Mouse (Mus musculus): ENCODE results near the gene Dnaja2. TPM values are rescaled to one million over a fixed set of nuclear protein-coding genes. Genes with fewer than 3 reads are reported as not detected.

The Dnaja2 gene
- polyA plus RNA-seq, 1 experiment from 2014 or later = 166 TPM

DNA sequence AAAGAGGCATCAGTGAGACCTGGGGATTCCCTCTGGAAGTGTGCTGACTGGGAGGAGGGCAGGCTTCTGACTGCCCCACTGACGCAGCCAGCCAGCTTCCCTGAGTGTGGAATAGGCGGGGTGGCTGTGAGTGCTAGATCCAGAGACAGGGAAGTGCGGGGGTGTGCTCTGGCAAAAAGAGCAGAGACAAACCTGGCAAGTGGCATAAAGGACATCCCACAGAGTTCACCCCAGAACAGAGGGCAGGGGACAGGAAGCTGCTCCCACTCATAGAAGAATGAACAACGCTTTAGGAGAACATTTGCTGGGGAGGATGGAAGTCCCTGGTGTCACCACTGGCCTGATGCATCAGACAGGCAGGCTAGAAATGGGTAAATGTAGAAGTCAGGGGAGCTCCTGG is 37.8 kb downstream of the Dnaja2 start:
- no peak overlapping the region for H3K27ac ChIP-seq
- no peak for ATAC-seq (replicated peaks; ENCODE audit: low FRiP score)
- H3K4me2 ChIP-seq = no peak overlapping the region
- WGBS = 80% methylated on average over 4 of the region's 4 CpGs
- H3K9me3 ChIP-seq (replicated peaks) = no peaks in the 10 kb centered on the region
- H3K36me3 ChIP-seq = peaks cover 72% of the 10 kb centered on the region
- no peaks in the 10 kb centered on the region for H3K27me3 ChIP-seq
- H3K4me1 ChIP-seq = no peaks in the 10 kb centered on the region
- H3K4me3 ChIP-seq (replicated peaks) = no peak overlapping the region
- no peak overlapping the region for H3K9ac ChIP-seq

- Histone ChIP-seq H3K4me1 (no peaks in the 10 kb centered on the region), H3K9ac (no peak overlapping the region), H3K27me3 (no peaks in the 10 kb centered on the region), H3K36me3 (peaks cover 70% of the 10 kb centered on the region), H3K27ac (no peak overlapping the region), H3K4me3 (replicated peaks) (no peak overlapping the region), H3K9me3 (replicated peaks) (no peaks in the 10 kb centered on the region), H3K4me2 (no peak overlapping the region)
- no peak for ATAC-seq (replicated peaks; ENCODE audit: low FRiP score)
- 70% methylated on average over 7 of the region's 7 CpGs for WGBS
These were observed 39.8 kb downstream of the Dnaja2 start for GRCm38 (mm10) chr8:85515391-85515790.

DNA sequence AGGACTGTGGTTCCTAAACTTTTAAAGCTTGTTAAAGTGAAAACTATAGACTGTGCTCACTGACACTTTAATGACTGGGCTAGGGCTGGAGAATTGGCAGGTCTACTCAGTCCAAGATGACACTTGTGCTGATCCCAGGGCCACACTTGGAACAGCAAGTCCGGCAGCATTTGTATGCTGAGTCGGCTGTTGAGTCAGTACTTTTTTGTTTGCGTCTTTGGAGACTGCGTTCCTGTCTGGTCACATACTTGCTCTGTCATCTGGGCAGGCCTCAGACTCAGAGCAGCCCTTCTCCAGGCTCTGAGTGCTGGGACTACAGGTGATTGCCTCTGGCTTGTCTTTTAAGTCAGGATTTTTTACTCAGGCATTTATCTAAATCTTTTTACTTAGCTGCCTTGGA is 41.9 kb downstream of the Dnaja2 start:
- Histone ChIP-seq H3K27ac (no peak overlapping the region), H3K9ac (no peak overlapping the region), H3K36me3 (peaks cover 70% of the 10 kb centered on the region), H3K4me2 (no peak overlapping the region), H3K27me3 (no peaks in the 10 kb centered on the region), H3K9me3 (replicated peaks) (no peaks in the 10 kb centered on the region), H3K4me1 (no peaks in the 10 kb centered on the region), H3K4me3 (replicated peaks) (no peak overlapping the region)
- ATAC-seq (replicated peaks; ENCODE audit: low FRiP score) = no peak
- 87% methylated on average over 4 of the region's 4 CpGs for WGBS

- no peak overlapping the region for H3K9ac ChIP-seq
- no peak overlapping the region for H3K4me2 ChIP-seq
- H3K9me3 ChIP-seq (replicated peaks) = no peaks in the 10 kb centered on the region
- ATAC-seq (replicated peaks; ENCODE audit: low FRiP score) = no peak
- no peaks in the 10 kb centered on the region for H3K4me1 ChIP-seq
- no peak overlapping the region for H3K27ac ChIP-seq
- H3K27me3 ChIP-seq = no peaks in the 10 kb centered on the region
- no peak overlapping the region for H3K4me3 ChIP-seq (replicated peaks)
- WGBS = 90% methylated on average over 8 of the region's 8 CpGs
- H3K36me3 ChIP-seq = peaks cover 67% of the 10 kb centered on the region
These were observed 42.9 kb downstream of the Dnaja2 start for GRCm38 (mm10) chr8:85512234-85512633.

DNA sequence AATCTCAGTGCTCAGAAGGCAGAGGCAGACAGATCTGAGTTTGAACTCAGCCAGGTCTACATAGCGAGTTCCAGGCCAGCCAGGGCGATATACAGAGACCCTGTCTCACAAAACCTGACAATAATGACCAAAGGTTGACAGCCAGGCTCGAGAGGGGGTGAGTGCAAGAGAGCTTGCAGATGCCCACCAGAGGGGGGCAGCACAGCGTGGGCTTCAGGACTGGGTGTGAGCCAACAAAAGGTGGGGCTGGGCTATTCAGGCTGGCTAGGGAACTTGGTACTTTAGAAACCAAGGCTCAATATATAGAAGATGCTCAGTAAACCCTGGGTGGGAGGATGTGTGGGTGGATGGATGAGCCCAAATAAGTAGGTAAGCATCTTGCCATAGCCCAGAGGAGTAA is 46.5 kb downstream of the Dnaja2 start:
- H3K4me2 ChIP-seq = no peak overlapping the region
- no peaks in the 10 kb centered on the region for H3K4me1 ChIP-seq
- no peak overlapping the region for H3K9ac ChIP-seq
- no peaks in the 10 kb centered on the region for H3K9me3 ChIP-seq (replicated peaks)
- H3K27me3 ChIP-seq = no peaks in the 10 kb centered on the region
- H3K27ac ChIP-seq = no peak overlapping the region
- no peak for ATAC-seq (replicated peaks; ENCODE audit: low FRiP score)
- H3K4me3 ChIP-seq (replicated peaks) = no peak overlapping the region
- 89% methylated on average over 4 of the region's 4 CpGs for WGBS
- H3K36me3 ChIP-seq = peaks cover 63% of the 10 kb centered on the region

DNA sequence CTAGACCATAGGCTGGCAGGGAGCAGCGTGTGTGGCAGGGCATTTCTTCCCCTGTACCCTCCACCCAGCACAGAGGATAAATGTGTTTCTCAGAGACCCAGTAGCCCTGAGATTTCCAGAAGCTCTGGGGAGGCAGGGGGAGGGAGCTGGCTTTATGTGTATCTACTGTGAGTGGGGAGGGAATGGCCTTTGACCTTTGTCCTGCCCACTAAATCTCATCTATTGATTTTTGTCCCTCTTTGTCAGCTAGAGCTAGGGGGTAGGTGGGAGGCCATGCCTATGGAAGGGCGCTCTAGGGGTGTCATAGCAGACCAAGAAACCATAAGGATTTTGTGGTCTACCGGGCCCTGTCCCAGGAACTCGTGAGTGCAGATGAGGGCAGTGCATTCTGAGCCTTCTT is 48.5 kb downstream of the Dnaja2 start:
- no peak overlapping the region for H3K9ac ChIP-seq
- no peaks in the 10 kb centered on the region for H3K4me1 ChIP-seq
- H3K4me3 ChIP-seq (replicated peaks) = no peak overlapping the region
- no peak overlapping the region for H3K27ac ChIP-seq
- 80% methylated on average over 4 of the region's 4 CpGs for WGBS
- no peak for ATAC-seq (replicated peaks; ENCODE audit: low FRiP score)
- H3K4me2 ChIP-seq = no peak overlapping the region
- H3K36me3 ChIP-seq = peaks cover 48% of the 10 kb centered on the region
- H3K9me3 ChIP-seq (replicated peaks) = no peaks in the 10 kb centered on the region
- H3K27me3 ChIP-seq = no peaks in the 10 kb centered on the region

- Histone ChIP-seq H3K36me3 (peaks cover 31% of the 10 kb centered on the region), H3K4me2 (no peak overlapping the region), H3K27me3 (no peaks in the 10 kb centered on the region), H3K4me3 (replicated peaks) (no peak overlapping the region), H3K9me3 (replicated peaks) (no peaks in the 10 kb centered on the region), H3K27ac (no peak overlapping the region), H3K4me1 (no peaks in the 10 kb centered on the region), H3K9ac (no peak overlapping the region)
- WGBS = 92% methylated on average over 6 of the region's 6 CpGs
- ATAC-seq (replicated peaks; ENCODE audit: low FRiP score) = no peak
These were observed 50.4 kb downstream of the Dnaja2 start for GRCm38 (mm10) chr8:85504704-85505103.

DNA sequence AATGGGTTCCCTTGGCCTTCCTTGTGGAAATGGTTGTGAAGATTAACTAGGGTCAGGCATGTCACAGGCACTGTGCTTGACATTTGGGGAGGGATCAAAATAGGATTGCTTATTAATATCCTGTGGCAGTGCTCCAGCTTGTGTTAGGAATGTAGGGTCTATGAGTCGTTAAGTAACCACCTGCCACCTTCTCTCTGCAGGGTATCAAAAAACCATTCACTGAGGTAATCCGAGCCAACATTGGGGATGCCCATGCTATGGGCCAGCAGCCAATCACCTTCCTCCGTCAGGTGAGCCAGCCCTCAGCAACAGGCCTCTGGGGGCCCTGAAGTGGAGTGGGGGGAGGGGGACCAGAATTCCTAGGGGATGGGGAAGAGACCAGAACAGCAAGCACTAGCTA is 52.1 kb downstream of the Dnaja2 start:
- H3K9me3 ChIP-seq (replicated peaks) = no peaks in the 10 kb centered on the region
- H3K4me1 ChIP-seq = 0 out of 2 replicates have a peak, but pooled peaks cover 2% of the 10 kb centered on the region
- no peak overlapping the region for H3K27ac ChIP-seq
- 69% methylated on average over 3 of the region's 3 CpGs for WGBS
- no peaks in the 10 kb centered on the region for H3K27me3 ChIP-seq
- H3K4me3 ChIP-seq (replicated peaks) = no peak overlapping the region
- ATAC-seq (replicated peaks; ENCODE audit: low FRiP score) = no peak; the same call in 1 of the 2 replicates
- H3K9ac ChIP-seq = no peak overlapping the region
- no peak overlapping the region for H3K4me2 ChIP-seq
- H3K36me3 ChIP-seq = peaks cover 19% of the 10 kb centered on the region

DNA sequence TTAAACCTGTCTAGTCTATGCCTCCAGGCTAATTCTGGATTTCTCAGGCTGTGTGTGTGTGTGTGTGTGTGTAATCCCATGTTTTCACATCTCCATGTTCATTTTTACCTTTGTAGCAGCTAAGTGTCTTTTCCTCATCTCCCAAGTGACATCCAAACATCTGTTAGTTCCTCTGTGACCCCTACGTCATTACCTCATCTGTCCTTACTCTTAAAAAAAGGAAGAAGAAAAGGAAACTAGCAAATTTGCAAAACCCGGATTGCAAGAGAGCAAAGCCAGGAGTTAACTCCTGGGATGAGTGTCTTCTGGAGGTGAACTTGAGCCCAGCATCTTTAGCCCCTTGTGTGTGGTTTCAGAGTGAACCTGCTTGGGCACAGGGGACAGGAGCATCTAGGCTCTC is 52.8 kb downstream of the Dnaja2 start:
- H3K4me2 ChIP-seq = no peak overlapping the region
- no peak overlapping the region for H3K4me3 ChIP-seq (replicated peaks)
- 0 out of 2 replicates have a peak, but pooled peaks cover 2% of the 10 kb centered on the region for H3K4me1 ChIP-seq
- no peak for ATAC-seq (replicated peaks; ENCODE audit: low FRiP score)
- H3K9ac ChIP-seq = no peak overlapping the region
- no peaks in the 10 kb centered on the region for H3K9me3 ChIP-seq (replicated peaks)
- H3K27ac ChIP-seq = no peak overlapping the region
- no peaks in the 10 kb centered on the region for H3K27me3 ChIP-seq
- peaks cover 18% of the 10 kb centered on the region for H3K36me3 ChIP-seq
- WGBS = 70% methylated on average over 2 of the region's 2 CpGs

DNA sequence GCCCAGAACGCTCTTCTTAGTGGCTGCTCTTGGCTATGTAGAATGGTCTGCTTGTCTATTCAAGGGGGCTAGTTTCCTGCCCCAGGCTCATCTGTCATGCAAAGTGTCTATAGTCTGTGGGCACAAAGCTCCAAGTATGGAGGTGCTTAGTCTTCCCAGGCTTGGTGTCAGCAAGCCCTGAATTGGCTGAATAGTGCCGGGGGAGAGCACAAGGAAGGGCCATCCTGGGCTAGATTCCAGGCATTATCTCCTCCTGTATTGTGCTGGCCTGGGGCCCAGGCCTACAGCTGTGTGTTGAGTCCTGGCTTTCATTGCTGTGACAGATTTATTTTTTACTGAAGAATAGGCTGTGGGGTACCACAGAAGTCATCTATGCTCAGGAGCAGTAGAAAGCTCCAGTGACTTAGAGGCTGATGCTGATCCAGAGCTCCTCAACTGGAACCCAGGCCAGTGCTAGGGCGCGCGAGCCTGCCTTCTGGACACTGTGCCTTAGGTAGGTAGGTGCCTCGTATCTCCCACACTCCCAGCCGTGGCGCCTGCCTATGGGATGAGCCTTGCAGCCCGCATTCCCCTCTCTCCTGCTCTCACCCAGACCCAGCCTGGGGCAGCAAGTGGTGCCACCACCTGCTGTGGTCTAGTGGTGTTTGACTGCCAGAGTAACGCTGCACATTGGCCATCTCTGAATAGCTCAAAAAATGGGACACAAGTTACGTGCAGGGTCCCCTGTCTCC is 54.0 kb downstream of the Dnaja2 start:
- no peak overlapping the region for H3K4me2 ChIP-seq
- 0 out of 2 replicates have a peak, but pooled peaks cover 2% of the 10 kb centered on the region for H3K4me1 ChIP-seq
- H3K27me3 ChIP-seq = no peaks in the 10 kb centered on the region
- WGBS = 78% methylated on average over 11 of the region's 11 CpGs
- no peaks in the 10 kb centered on the region for H3K9me3 ChIP-seq (replicated peaks)
- H3K36me3 ChIP-seq = peaks cover 18% of the 10 kb centered on the region
- H3K9ac ChIP-seq = no peak overlapping the region
- ATAC-seq (replicated peaks; ENCODE audit: low FRiP score) = no peak
- H3K27ac ChIP-seq = no peak overlapping the region
- H3K4me3 ChIP-seq (replicated peaks) = no peak overlapping the region

DNA sequence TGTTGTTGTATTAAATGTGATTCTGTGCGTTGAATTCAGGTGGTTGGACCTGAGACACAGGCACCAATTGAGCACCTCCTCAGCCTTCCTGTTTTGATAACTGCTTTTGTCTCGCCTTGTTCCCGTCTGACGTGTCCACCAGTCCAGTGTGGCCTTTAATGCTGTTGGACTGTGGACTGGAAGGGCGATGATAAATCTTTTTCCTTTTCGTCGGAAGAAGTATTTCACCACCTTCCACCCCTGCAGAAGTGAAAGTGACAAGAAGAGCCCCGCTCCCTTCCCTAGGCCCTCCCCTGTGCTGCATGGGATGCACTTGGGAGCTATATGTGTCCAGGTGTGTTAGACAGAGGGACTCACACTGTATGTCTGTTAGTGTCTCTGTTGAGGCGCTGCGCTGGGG is 54.7 kb downstream of the Dnaja2 start:
- 69% methylated on average over 10 of the region's 10 CpGs for WGBS
- Histone ChIP-seq H3K4me3 (replicated peaks) (no peak overlapping the region), H3K36me3 (peaks cover 11% of the 10 kb centered on the region), H3K27me3 (no peaks in the 10 kb centered on the region), H3K9ac (no peak overlapping the region), H3K9me3 (replicated peaks) (no peaks in the 10 kb centered on the region), H3K4me2 (no peak overlapping the region), H3K4me1 (0 out of 2 replicates have a peak, but pooled peaks cover 2% of the 10 kb centered on the region), H3K27ac (no peak overlapping the region)
- ATAC-seq (replicated peaks; ENCODE audit: low FRiP score) = no peak

- Histone ChIP-seq H3K27me3 (no peaks in the 10 kb centered on the region), H3K9ac (no peak overlapping the region), H3K36me3 (peaks cover 2% of the 10 kb centered on the region; the same call in 1 of the 2 replicates), H3K27ac (no peak overlapping the region), H3K4me3 (replicated peaks) (no peak overlapping the region), H3K4me2 (no peak overlapping the region), H3K9me3 (replicated peaks) (no peaks in the 10 kb centered on the region), H3K4me1 (peaks cover 6% of the 10 kb centered on the region)
- WGBS = 44% methylated on average over 2 of the region's 2 CpGs
- no peak for ATAC-seq (replicated peaks; ENCODE audit: low FRiP score)
These were observed 56.6 kb downstream of the Dnaja2 start for GRCm38 (mm10) chr8:85498577-85498976.

DNA sequence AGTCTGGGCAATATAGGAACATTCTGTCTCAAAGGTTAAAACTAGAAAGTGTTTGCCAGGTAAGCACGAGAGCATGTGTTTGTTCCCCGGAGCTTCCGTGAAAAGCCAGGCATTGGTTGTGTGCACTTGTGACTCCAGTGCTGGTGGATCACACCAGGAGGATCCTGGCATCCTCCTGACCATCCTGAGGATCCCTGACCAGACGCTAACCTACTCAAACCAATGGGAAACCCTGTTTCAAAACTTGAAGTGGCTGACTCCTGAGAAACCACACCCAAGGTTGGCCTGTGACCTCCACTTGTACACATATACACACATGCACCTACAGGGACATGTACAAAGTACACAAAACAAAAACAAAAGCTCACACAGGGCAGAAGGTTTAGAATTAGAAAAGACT is 58.4 kb downstream of the Dnaja2 start:
- Histone ChIP-seq H3K4me2 (no peak overlapping the region), H3K27me3 (no peaks in the 10 kb centered on the region), H3K9ac (no peak overlapping the region), H3K4me1 (peaks cover 16% of the 10 kb centered on the region), H3K36me3 (no peaks in the 10 kb centered on the region), H3K4me3 (replicated peaks) (no peak overlapping the region), H3K9me3 (replicated peaks) (no peaks in the 10 kb centered on the region), H3K27ac (no peak overlapping the region)
- ATAC-seq (replicated peaks; ENCODE audit: low FRiP score) = no peak
- 90% methylated on average over 4 of the region's 4 CpGs for WGBS

All from kidney, embryonic 15.5 days (tissue).